Comparison of ENCODE assay signal across 8 mouse cellular contexts in genomic region chr14:32086226-32086625, GRCm38 (mm10). TPM values are rescaled to one million over a fixed set of nuclear protein-coding genes. Genes with fewer than 3 reads are reported as not detected.
DNase-seq lines count a peak whose midpoint lies in the region; ATAC-seq and TF ChIP-seq lines count a peak whose summit lies in the region.

No protein-coding gene starts in this region.

- 9% methylated on average over 8 of the region's 8 CpGs for WGBS in lung, postnatal 0 days
- WGBS in hindbrain, embryonic 11.5 days: 44% methylated on average over 8 of the region's 8 CpGs
- 41% methylated on average over 8 of the region's 8 CpGs for WGBS in midbrain, embryonic 12.5 days

- TF ChIP-seq CTCF in lung, postnatal 0 days (IDR thresholded peaks at IDR 0.05): no peak

- peak overlapping the region; percentile 58 for H3K4me3 ChIP-seq in lung, postnatal 0 days (ENCODE audit: low read depth, low read length)
- H3K4me3 ChIP-seq in brown adipose tissue, adult 24 weeks (ENCODE audit: insufficient read depth, low read depth, low read length): peak overlapping the region; percentile 92
- H3K4me3 ChIP-seq in hindbrain, embryonic 11.5 days (ENCODE audit: low read depth, low read length): peak overlapping the region; percentile 48
- H3K4me3 ChIP-seq in midbrain, embryonic 12.5 days: peak overlapping the region; percentile 67

- ATAC-seq in lung, postnatal 0 days: peak; percentile 10; the same call in 1 of the 2 replicates
- ATAC-seq in hindbrain, embryonic 11.5 days (ENCODE audit: low FRiP score): no peak
- no peak for ATAC-seq in midbrain, embryonic 12.5 days (ENCODE audit: low FRiP score, low read depth)
- ATAC-seq in frontal cortex, adult (ENCODE audit: low TSS enrichment): no peak
- no peak for ATAC-seq in monocyte, adult 5-6 weeks (replicated peaks; ENCODE audit: insufficient number of reproducible peaks, low FRiP score, low TSS enrichment, poor library complexity, severe bottlenecking)

- peak overlapping the region; percentile 83 for H3K27ac ChIP-seq in lung, postnatal 0 days (ENCODE audit: low read length)
- H3K27ac ChIP-seq in brown adipose tissue, adult 24 weeks (replicated peaks; ENCODE audit: low read depth, low read length): peak overlapping the region; percentile 71
- H3K27ac ChIP-seq in hindbrain, embryonic 11.5 days (ENCODE audit: low read depth, low read length): no peak overlapping the region
- H3K27ac ChIP-seq in midbrain, embryonic 12.5 days (replicated peaks): no peak overlapping the region; the same call in 1 of the 2 replicates

- peaks cover 11% of the 10 kb centered on the region for H3K36me3 ChIP-seq in lung, postnatal 0 days (ENCODE audit: insufficient read depth, low read length)
- peaks cover 8% of the 10 kb centered on the region for H3K36me3 ChIP-seq in hindbrain, embryonic 11.5 days (ENCODE audit: control insufficient read depth, insufficient read depth, low read length)
- H3K36me3 ChIP-seq in midbrain, embryonic 12.5 days: peaks cover 18% of the 10 kb centered on the region

- 0 out of 2 replicates have a peak, but pooled peaks cover 6% of the 10 kb centered on the region for H3K4me1 ChIP-seq in lung, postnatal 0 days (ENCODE audit: insufficient read depth, low read depth, low read length)
- H3K4me1 ChIP-seq in brown adipose tissue, adult 24 weeks (ENCODE audit: control insufficient read depth, insufficient read depth, insufficient read length, low read length): peaks cover 5% of the 10 kb centered on the region; the same call in 1 of the 2 replicates
- H3K4me1 ChIP-seq in hindbrain, embryonic 11.5 days (replicated peaks; ENCODE audit: control insufficient read depth, insufficient read depth, low read length): peaks cover 4% of the 10 kb centered on the region; the same call in 1 of the 2 replicates
- peaks cover 15% of the 10 kb centered on the region for H3K4me1 ChIP-seq in midbrain, embryonic 12.5 days

- H3K4me2 ChIP-seq in lung, postnatal 0 days (replicated peaks; ENCODE audit: low read depth, low read length): peak overlapping the region; percentile 70
- H3K4me2 ChIP-seq in hindbrain, embryonic 11.5 days (replicated peaks; ENCODE audit: low read depth, low read length): peak overlapping the region; percentile 47
- peak overlapping the region; percentile 75 for H3K4me2 ChIP-seq in midbrain, embryonic 12.5 days (replicated peaks)

- peak; percentile 78; the same call in 1 of the 2 replicates for TF ChIP-seq EP300 in lung, postnatal 0 days (IDR thresholded peaks at IDR 0.05)

- no peaks in the 10 kb centered on the region for H3K27me3 ChIP-seq in lung, postnatal 0 days (replicated peaks; ENCODE audit: insufficient read depth, low read length)
- no peaks in the 10 kb centered on the region for H3K27me3 ChIP-seq in hindbrain, embryonic 11.5 days (ENCODE audit: control insufficient read depth, insufficient read depth, low read length)
- H3K27me3 ChIP-seq in midbrain, embryonic 12.5 days: no peaks in the 10 kb centered on the region

- peak; percentile 71 for DNase-seq in lung, postnatal 0 days (ENCODE audit: low spot score)
- no peak for DNase-seq in lung, adult 18-20 months
- DNase-seq in hindbrain, embryonic 11.5 days (ENCODE audit: low spot score): no peak
- no peak for DNase-seq in thymus, postnatal 4 days

- peak overlapping the region; percentile 13; the same call in 1 of the 2 replicates for H3K9ac ChIP-seq in lung, postnatal 0 days (replicated peaks; ENCODE audit: low read depth)
- H3K9ac ChIP-seq in hindbrain, embryonic 11.5 days (ENCODE audit: low read depth, low read length): peak overlapping the region; percentile 60
- H3K9ac ChIP-seq in midbrain, embryonic 12.5 days (replicated peaks): peak overlapping the region; percentile 71

- no peaks in the 10 kb centered on the region for H3K9me3 ChIP-seq in lung, postnatal 0 days (ENCODE audit: low read length)
- H3K9me3 ChIP-seq in hindbrain, embryonic 11.5 days (ENCODE audit: control insufficient read depth, low read length): no peaks in the 10 kb centered on the region
- no peaks in the 10 kb centered on the region for H3K9me3 ChIP-seq in midbrain, embryonic 12.5 days

RNA-seq across cellular contexts. Expression of gene Dph3, which starts 0.7 kb away (rescaled TPM):
- polyA plus RNA-seq in lung, postnatal 0 days (2015; fragmentation: Nextera tagmentation; extraction: Ambion mirVana): 70.5 and 81.6 TPM in 2 replicates
- polyA plus RNA-seq in brown adipose tissue, adult 24 weeks (2012; ENCODE audit: insufficient read depth, insufficient read length, missing spikeins): 87.7 and 128 TPM in 2 replicates
- polyA plus RNA-seq in hindbrain, embryonic 11.5 days (2014; fragmentation: Nextera tagmentation; extraction: Ambion mirVana): 83.3 and 84.3 TPM in 2 replicates
- 76.9 and 79.5 TPM in 2 replicates for polyA plus RNA-seq in midbrain, embryonic 12.5 days (2016; fragmentation: Nextera tagmentation; extraction: Ambion mirVana)
- total RNA-seq in monocyte, adult 5-6 weeks (2017): 72.4 to 102 TPM (median 78.3 TPM) in 3 replicates

RNA-seq across cellular contexts. Expression of gene Oxnad1, which starts 1.1 kb away (rescaled TPM):
- 9.1 and 12.1 TPM in 2 replicates for polyA plus RNA-seq in lung, postnatal 0 days (2015; fragmentation: Nextera tagmentation; extraction: Ambion mirVana)
- 88.6 and 102 TPM in 2 replicates for polyA plus RNA-seq in brown adipose tissue, adult 24 weeks (2012; ENCODE audit: insufficient read depth, insufficient read length, missing spikeins)
- polyA plus RNA-seq in hindbrain, embryonic 11.5 days (2014; fragmentation: Nextera tagmentation; extraction: Ambion mirVana): 12.6 and 17.9 TPM in 2 replicates
- 21.5 and 23.0 TPM in 2 replicates for polyA plus RNA-seq in midbrain, embryonic 12.5 days (2016; fragmentation: Nextera tagmentation; extraction: Ambion mirVana)
- 9.2 to 22.1 TPM (median 10.6 TPM) in 3 replicates for total RNA-seq in monocyte, adult 5-6 weeks (2017)

RNA-seq across cellular contexts. Expression of gene Msmb, which starts 55.6 kb away (rescaled TPM):
- polyA plus RNA-seq in lung, postnatal 0 days (2015; fragmentation: Nextera tagmentation; extraction: Ambion mirVana): not detected in 2 replicates
- not detected in 2 replicates for polyA plus RNA-seq in brown adipose tissue, adult 24 weeks (2012; ENCODE audit: insufficient read depth, insufficient read length, missing spikeins)
- not detected in 2 replicates for polyA plus RNA-seq in hindbrain, embryonic 11.5 days (2014; fragmentation: Nextera tagmentation; extraction: Ambion mirVana)
- not detected in 2 replicates for polyA plus RNA-seq in midbrain, embryonic 12.5 days (2016; fragmentation: Nextera tagmentation; extraction: Ambion mirVana)
- total RNA-seq in monocyte, adult 5-6 weeks (2017): not detected in 3 replicates

RNA-seq across cellular contexts. Expression of gene Galnt15, which starts 57.4 kb away (rescaled TPM):
- polyA plus RNA-seq in lung, postnatal 0 days (2015; fragmentation: Nextera tagmentation; extraction: Ambion mirVana): 0.44 and 0.73 TPM in 2 replicates
- polyA plus RNA-seq in brown adipose tissue, adult 24 weeks (2012; ENCODE audit: insufficient read depth, insufficient read length, missing spikeins): 4.0 and 6.2 TPM in 2 replicates
- polyA plus RNA-seq in hindbrain, embryonic 11.5 days (2014; fragmentation: Nextera tagmentation; extraction: Ambion mirVana): 0.18 and 0.23 TPM in 2 replicates
- 0.09 and 0.10 TPM in 2 replicates for polyA plus RNA-seq in midbrain, embryonic 12.5 days (2016; fragmentation: Nextera tagmentation; extraction: Ambion mirVana)
- not detected in 3 replicates for total RNA-seq in monocyte, adult 5-6 weeks (2017)

Comparison
In these comparisons a context has a peak if more than half of its experiments do, and no peak if none do; other contexts are left out.
1. H3K27ac ChIP-seq: peak in lung, postnatal 0 days (single experiment) and brown adipose tissue, adult 24 weeks (single experiment); none in hindbrain, embryonic 11.5 days (single experiment) and midbrain, embryonic 12.5 days (single experiment).
2. H3K9ac ChIP-seq: peak in every context shown above with its lines; median percentile 71 in midbrain, embryonic 12.5 days; 60 in hindbrain, embryonic 11.5 days; 13 in lung, postnatal 0 days.
3. Peak in every context shown above with its lines, with median percentiles within 50 percentile points of each other: H3K4me2 ChIP-seq and H3K4me3 ChIP-seq.